Mouse (Mus musculus): Measurements from ENCODE around the gene Dph1.

Gene Dph1

GRCm38 (mm10) chr11:75134485-75135068 is 56.5 kb downstream of the Dph1 start:
- DNase-seq (ENCODE audit: low spot score in 2 of 2) = no peak

GRCm38 (mm10) chr11:75133951-75134350 is 57.1 kb downstream of the Dph1 start:
- no peak for DNase-seq (ENCODE audit: low spot score in 2 of 2)

- no peak for DNase-seq (ENCODE audit: low spot score in 2 of 2)
These were observed 57.6 kb downstream of the Dph1 start for GRCm38 (mm10) chr11:75133391-75133790.

- no peak for DNase-seq (ENCODE audit: low spot score in 2 of 2)
These were observed 58.8 kb downstream of the Dph1 start for GRCm38 (mm10) chr11:75132278-75132677.

- DNase-seq (ENCODE audit: low spot score in 2 of 2) = no peak
These were observed 59.7 kb downstream of the Dph1 start for GRCm38 (mm10) chr11:75131300-75131699.

- DNase-seq (ENCODE audit: low spot score in 2 of 2) = no peak
These were observed 61.6 kb downstream of the Dph1 start for GRCm38 (mm10) chr11:75129481-75129880.

All from urinary bladder, adult 18-20 months (tissue).